Mouse (Mus musculus) heart, embryonic 14.5 days (tissue): Measurements from ENCODE around the gene Svbp. TPM values are rescaled to one million over a fixed set of nuclear protein-coding genes. Genes with fewer than 3 reads are reported as not detected.

Experiments
- ATAC-seq: fragments of 200-750 bp; cut with Nextera tagmentation; 2 replicates; pipeline ENCODE4 v1.8.0; 2017; ENCODE audit warnings: low read depth, moderate TSS enrichment; ENCODE audit not compliant: insufficient number of reproducible peaks, insufficient read depth, low FRiP score
- H3K27ac ChIP-seq, 2 experiments: fragments of 200-500 bp in 1 of 2; fragments of 300-500 bp in 1 of 2; sonication (generic) in 1 of 2; replicated peaks in 1 of 2; 2 replicates each; pipeline ENCODE4 v1.5.1; 2012 to 2014; ENCODE audit warnings: low read depth in 2 of 2, low read length in 2 of 2, control low read depth in 1 of 2, mild to moderate bottlenecking in 1 of 2, mixed read lengths in 1 of 2; ENCODE audit not compliant: control insufficient read depth in 1 of 2, insufficient read depth in 1 of 2
- H3K27me3 ChIP-seq: fragments of 300-500 bp; sonication (generic); 2 replicates; pipeline ENCODE4 v1.6.1; 2014; ENCODE audit warnings: mild to moderate bottlenecking, low read length, control low read depth; ENCODE audit not compliant: control insufficient read depth, insufficient read depth
- H3K36me3 ChIP-seq: fragments of 300-500 bp; sonication (generic); 2 replicates; pipeline ENCODE4 v1.6.1; 2014; ENCODE audit warnings: mild to moderate bottlenecking, control low read depth, low read length, mixed read lengths; ENCODE audit not compliant: control insufficient read depth, insufficient read depth
- H3K4me1 ChIP-seq, 2 experiments: fragments of 200-500 bp in 1 of 2; fragments of 300-500 bp in 1 of 2; sonication (generic) in 1 of 2; 2 replicates each; pipeline ENCODE4 v1.6.1; 2012 to 2014; ENCODE audit warnings: low read length in 2 of 2, control low read depth in 1 of 2, mixed read lengths in 1 of 2; ENCODE audit not compliant: control insufficient read depth in 2 of 2, insufficient read depth in 2 of 2
- H3K4me2 ChIP-seq: fragments of 300-500 bp; sonication (generic); 2 replicates; pipeline ENCODE4 v1.6.1; 2014; ENCODE audit warnings: mild to moderate bottlenecking, low read length
- H3K4me3 ChIP-seq, 2 experiments: fragments of 200-500 bp in 1 of 2; fragments of 300-500 bp in 1 of 2; sonication (generic) in 1 of 2; 2 replicates each; pipeline ENCODE4 v1.5.1; 2012 to 2014; ENCODE audit warnings: low read length in 2 of 2, mild to moderate bottlenecking in 2 of 2, control low read depth in 1 of 2, low read depth in 1 of 2, moderate library complexity in 1 of 2; ENCODE audit not compliant: control insufficient read depth in 1 of 2, insufficient read depth in 1 of 2
- H3K9ac ChIP-seq: fragments of 300-500 bp; sonication (generic); 2 replicates; pipeline ENCODE4 v1.6.1; 2014; ENCODE audit warnings: mild to moderate bottlenecking, low read length
- H3K9me3 ChIP-seq: fragments of 300-500 bp; sonication (generic); 2 replicates; pipeline ENCODE4 v1.6.1; 2016; ENCODE audit warnings: low read length, control low read depth; ENCODE audit not compliant: control insufficient read depth
- WGBS: fragments of 180-500 bp; shearing (Covaris S2); extraction: QIAGEN DNeasy Blood & Tissue Kit; methylation state at CpG from one replicate; pipeline ENCODE4 v1.1.7; 2014; 5-methylcytosine and 5-hydroxymethylcytosine counted together
- polyA plus RNA-seq: library from polyadenylated mRNA; unstranded; fragments of >200 nt; fragmentation: Nextera tagmentation; extraction: Ambion mirVana; gene quantifications from 2 replicates; pipeline ENCODE4 v1.2.1, GENCODE M21; 2014

Gene Svbp
- 140 and 141 TPM in 2 replicates for polyA plus RNA-seq

DNA sequence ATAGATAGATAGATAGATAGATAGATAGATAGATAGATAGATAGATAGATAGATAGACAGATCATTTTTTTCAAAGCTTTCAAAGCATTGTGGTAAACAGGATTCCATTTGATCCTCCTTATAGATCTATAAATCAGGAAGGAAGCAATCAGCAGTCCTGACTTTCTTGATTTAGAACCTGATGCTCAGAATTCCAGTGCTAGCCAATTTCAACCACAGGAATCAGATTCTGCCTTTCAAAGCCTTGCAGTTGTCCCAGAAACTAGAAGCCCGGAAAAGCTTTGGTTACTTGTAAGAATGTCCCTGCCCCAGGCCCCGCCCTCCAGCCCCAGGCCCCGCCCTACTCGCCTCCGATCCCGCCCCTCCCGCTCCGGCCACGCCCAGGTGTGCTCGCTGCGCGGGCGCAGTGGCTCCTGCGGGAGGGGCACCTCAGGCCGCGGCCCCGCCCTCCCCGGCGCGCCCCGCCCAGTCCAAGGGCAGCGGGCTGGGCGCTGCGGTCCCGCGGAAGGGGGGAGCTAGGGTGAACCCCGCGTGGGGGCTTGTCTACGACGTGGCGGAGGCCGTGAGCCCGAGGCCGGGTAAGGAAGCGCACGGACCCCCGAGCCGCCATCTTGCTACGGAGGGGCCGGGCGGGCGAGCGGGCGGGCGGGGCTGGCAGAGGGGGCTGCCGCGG, at the start of gene Svbp:
Gene Svbp (plus strand): TSS at position 398 of the 673 bp plus-strand sequence.
- WGBS = under 1% methylated on average over 29 of the region's 47 CpGs
- H3K4me3 ChIP-seq = peak within 1 kb of the TSS; percentile 68 to 91
- peak within 1 kb of the TSS; percentile 7 to 69; a peak in 2 of 4 replicates for H3K27ac ChIP-seq
- H3K27me3 ChIP-seq = no peaks in the 10 kb centered on the region
- peaks cover 17% of the 10 kb centered on the region for H3K36me3 ChIP-seq
- peak within 1 kb of the TSS; percentile 81 for H3K4me2 ChIP-seq
- peak within 1 kb of the TSS; percentile 90 for H3K9ac ChIP-seq
- peak; percentile 94 for ATAC-seq
- no peaks in the 10 kb centered on the region for H3K9me3 ChIP-seq
- H3K4me1 ChIP-seq = peaks cover 9 to 22% of the 10 kb centered on the region in 2 experiments

GRCm38 (mm10) chr4:119146816-119147215, 48.3 kb upstream of the Svbp start:
- Histone ChIP-seq H3K9me3 (no peaks in the 10 kb centered on the region), H3K27ac (no peak overlapping the region), H3K4me2 (no peak overlapping the region), H3K9ac (no peak overlapping the region), H3K36me3 (no peaks in the 10 kb centered on the region), H3K4me3 (no peak overlapping the region), H3K27me3 (no peaks in the 10 kb centered on the region), H3K4me1 (peaks cover 3% of the 10 kb centered on the region in 2 experiments; a peak in 1 of 4 replicates)
- ATAC-seq = no peak
- 83% methylated on average over 7 of the region's 7 CpGs for WGBS

- no peaks in the 10 kb centered on the region for H3K27me3 ChIP-seq
- H3K4me1 ChIP-seq = peaks cover 3% of the 10 kb centered on the region in 2 experiments; a peak in 1 of 4 replicates
- 85% methylated on average over 5 of the region's 5 CpGs for WGBS
- H3K9me3 ChIP-seq = no peaks in the 10 kb centered on the region
- H3K4me3 ChIP-seq = no peak overlapping the region
- no peaks in the 10 kb centered on the region for H3K36me3 ChIP-seq
- no peak overlapping the region for H3K4me2 ChIP-seq
- no peak for ATAC-seq
- no peak overlapping the region for H3K9ac ChIP-seq
- no peak overlapping the region for H3K27ac ChIP-seq
Observed at GRCm38 (mm10) chr4:119147347-119147746, 47.8 kb upstream of the Svbp start.

- H3K9me3 ChIP-seq = no peaks in the 10 kb centered on the region
- no peaks in the 10 kb centered on the region for H3K4me1 ChIP-seq
- no peaks in the 10 kb centered on the region for H3K27me3 ChIP-seq
- H3K4me3 ChIP-seq = no peak overlapping the region
- no peak overlapping the region for H3K9ac ChIP-seq
- WGBS = 74% methylated on average over 11 of the region's 11 CpGs
- H3K4me2 ChIP-seq = no peak overlapping the region
- no peak for ATAC-seq
- no peaks in the 10 kb centered on the region for H3K36me3 ChIP-seq
- H3K27ac ChIP-seq = no peak overlapping the region
Observed at GRCm38 (mm10) chr4:119148741-119149140, 46.4 kb upstream of the Svbp start.

DNA sequence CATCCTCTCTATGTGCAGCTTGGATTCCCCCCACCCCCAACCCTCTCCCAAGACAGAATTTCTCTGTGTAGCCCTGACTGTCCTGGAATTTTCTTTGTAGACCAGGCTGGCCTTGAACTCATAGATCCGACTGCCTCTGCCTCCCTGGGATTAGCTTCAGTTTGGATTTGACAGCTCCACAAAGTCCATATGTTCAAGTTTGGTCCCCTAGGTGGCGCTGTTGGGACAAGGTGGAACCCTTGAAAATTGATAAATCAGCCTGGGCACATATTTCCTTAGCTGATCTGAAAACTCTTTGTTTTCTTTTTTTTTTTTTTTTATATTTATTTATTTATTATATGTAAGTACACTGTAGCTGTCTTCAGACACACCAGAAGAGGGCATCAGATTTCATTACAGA, 37.9 kb upstream of the Svbp start:
- Histone ChIP-seq H3K27me3 (no peaks in the 10 kb centered on the region), H3K36me3 (no peaks in the 10 kb centered on the region), H3K4me2 (no peak overlapping the region), H3K4me1 (no peaks in the 10 kb centered on the region), H3K27ac (no peak overlapping the region), H3K9ac (no peak overlapping the region), H3K4me3 (no peak overlapping the region), H3K9me3 (no peaks in the 10 kb centered on the region)
- no peak for ATAC-seq
- WGBS = 32% methylated on average over 2 of the region's 2 CpGs

GRCm38 (mm10) chr4:119157891-119158290, 37.2 kb upstream of the Svbp start:
- Histone ChIP-seq H3K27me3 (no peaks in the 10 kb centered on the region), H3K36me3 (no peaks in the 10 kb centered on the region), H3K4me2 (no peak overlapping the region), H3K9me3 (no peaks in the 10 kb centered on the region), H3K4me3 (no peak overlapping the region), H3K9ac (no peak overlapping the region), H3K4me1 (no peaks in the 10 kb centered on the region), H3K27ac (no peak overlapping the region)
- ATAC-seq = no peak
- 59% methylated on average over 5 of the region's 5 CpGs for WGBS

DNA sequence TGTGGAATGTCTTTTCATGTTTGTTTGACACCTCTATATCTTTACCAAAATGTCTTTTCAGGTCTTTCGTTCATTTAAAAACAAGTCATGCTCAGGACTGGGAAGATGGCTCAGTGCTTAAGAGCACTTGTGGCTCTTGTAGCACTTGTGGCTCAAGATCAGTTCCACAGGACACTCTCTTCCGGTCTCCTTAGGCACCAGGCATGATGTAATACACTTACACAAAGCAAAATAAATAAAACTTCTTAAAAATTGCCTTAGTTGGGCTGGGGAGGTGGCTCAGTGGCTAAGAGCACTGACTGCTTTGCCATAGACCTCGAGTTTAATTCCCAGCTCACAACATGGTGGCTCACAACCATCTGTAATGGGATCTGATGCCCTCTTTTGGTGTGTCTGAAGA, 33.7 kb upstream of the Svbp start:
- Histone ChIP-seq H3K9me3 (no peaks in the 10 kb centered on the region), H3K4me3 (no peak overlapping the region), H3K9ac (no peak overlapping the region), H3K27me3 (no peaks in the 10 kb centered on the region), H3K36me3 (no peaks in the 10 kb centered on the region), H3K4me2 (no peak overlapping the region), H3K4me1 (no peaks in the 10 kb centered on the region), H3K27ac (no peak overlapping the region)
- WGBS = 73% methylated on average over 3 of the region's 3 CpGs
- ATAC-seq = no peak

DNA sequence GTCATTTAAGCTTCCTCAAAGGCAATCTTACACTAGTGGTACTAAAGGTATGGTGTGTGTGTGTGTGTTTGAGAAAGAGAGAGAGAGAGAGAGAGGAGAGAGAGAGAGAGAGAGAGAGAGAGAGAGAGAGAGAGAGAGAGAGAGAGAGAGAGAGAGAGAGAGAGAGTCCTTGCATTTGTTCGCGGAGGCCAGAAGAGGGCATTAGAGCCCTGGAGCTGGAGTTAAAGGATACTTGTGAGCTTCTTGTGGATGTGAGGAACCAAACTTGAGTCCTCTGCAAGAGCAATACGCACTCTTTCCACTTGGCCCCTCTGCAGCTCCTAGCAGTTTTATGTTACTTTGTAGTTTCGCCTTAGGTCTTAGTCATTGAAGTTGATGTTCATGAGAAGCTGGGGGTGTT, 32.1 kb upstream of the Svbp start:
- H3K4me2 ChIP-seq = no peak overlapping the region
- WGBS = 76% methylated on average over 4 of the region's 4 CpGs
- H3K9me3 ChIP-seq = no peaks in the 10 kb centered on the region
- no peaks in the 10 kb centered on the region for H3K4me1 ChIP-seq
- no peak overlapping the region for H3K9ac ChIP-seq
- H3K27me3 ChIP-seq = no peaks in the 10 kb centered on the region
- no peak overlapping the region for H3K27ac ChIP-seq
- H3K4me3 ChIP-seq = no peak overlapping the region
- ATAC-seq = no peak
- peaks cover 2% of the 10 kb centered on the region for H3K36me3 ChIP-seq
